Comparison of ENCODE assay signal across 9 mouse cellular contexts in genomic region chr4:139577006-139577405, GRCm38 (mm10). TPM values are rescaled to one million over a fixed set of nuclear protein-coding genes. Genes with fewer than 3 reads are reported as not detected.
DNase-seq lines count a peak whose midpoint lies in the region; ATAC-seq and TF ChIP-seq lines count a peak whose summit lies in the region.
"Had no signal": no experiment of that assay in that cellular context is flagged by ENCODE, and none has a peak within 500 bp of the region (broad histone marks: within the 10 kb centered on the region; RNA-seq: fewer than 3 reads in every experiment).

No protein-coding gene starts in this region.

- H3K4me2 ChIP-seq in kidney, embryonic 15.5 days, result peak overlapping the region; percentile 95
- peak overlapping the region; percentile 97 for H3K4me2 ChIP-seq in embryonic facial prominence, embryonic 12.5 days (replicated peaks)
- H3K4me2 ChIP-seq in hindbrain, postnatal 0 days (ENCODE audit: low read depth, low read length), result peak overlapping the region; percentile 75
- peak overlapping the region; percentile 91 for H3K4me2 ChIP-seq in midbrain, postnatal 0 days (ENCODE audit: low read depth, low read length, poor library complexity, severe bottlenecking)

- peak overlapping the region; percentile 29; the same call in 1 of the 2 replicates for H3K9ac ChIP-seq in kidney, embryonic 15.5 days
- peak overlapping the region; percentile 35; the same call in 1 of the 2 replicates for H3K9ac ChIP-seq in embryonic facial prominence, embryonic 12.5 days
- no peak overlapping the region for H3K9ac ChIP-seq in hindbrain, postnatal 0 days (replicated peaks; ENCODE audit: low read length)
- no peak overlapping the region for H3K9ac ChIP-seq in midbrain, postnatal 0 days (replicated peaks; ENCODE audit: low read length, poor library complexity, severe bottlenecking)

- no peaks in the 10 kb centered on the region for H3K9me3 ChIP-seq in kidney, embryonic 15.5 days (replicated peaks)
- no peaks in the 10 kb centered on the region for H3K9me3 ChIP-seq in embryonic facial prominence, embryonic 12.5 days
- H3K9me3 ChIP-seq in hindbrain, postnatal 0 days (ENCODE audit: low read length), result no peaks in the 10 kb centered on the region
- H3K9me3 ChIP-seq in midbrain, postnatal 0 days (ENCODE audit: low read length), result no peaks in the 10 kb centered on the region

- 66% methylated on average over 7 of the region's 7 CpGs for WGBS in kidney, embryonic 15.5 days
- WGBS in embryonic facial prominence, embryonic 12.5 days, result 84% methylated on average over 7 of the region's 7 CpGs
- WGBS in hindbrain, postnatal 0 days, result 85% methylated on average over 7 of the region's 7 CpGs
- 87% methylated on average over 7 of the region's 7 CpGs for WGBS in midbrain, postnatal 0 days

- peaks cover 10% of the 10 kb centered on the region; the same call in 1 of the 2 replicates for H3K27me3 ChIP-seq in kidney, embryonic 15.5 days
- H3K27me3 ChIP-seq in embryonic facial prominence, embryonic 12.5 days, result no peaks in the 10 kb centered on the region
- H3K27me3 ChIP-seq in hindbrain, postnatal 0 days (ENCODE audit: insufficient read depth, low read length), result no peaks in the 10 kb centered on the region
- no peaks in the 10 kb centered on the region for H3K27me3 ChIP-seq in midbrain, postnatal 0 days (ENCODE audit: insufficient read depth, low read length)

- no peak for ATAC-seq in kidney, embryonic 15.5 days (replicated peaks; ENCODE audit: low FRiP score)
- ATAC-seq in embryonic facial prominence, embryonic 12.5 days (ENCODE audit: insufficient number of reproducible peaks, insufficient read depth, low FRiP score, low TSS enrichment), result no peak
- no peak for ATAC-seq in hindbrain, postnatal 0 days
- no peak for ATAC-seq in midbrain, postnatal 0 days (ENCODE audit: low FRiP score)
- ATAC-seq in CD4-positive, CD25-positive, alpha-beta regulatory T cell, adult 4 months, result no peak

- no peak for DNase-seq in kidney, postnatal 25 days
- DNase-seq in hindbrain, postnatal 0 days (ENCODE audit: low spot score), result no peak
- no peak for DNase-seq in midbrain, postnatal 0 days (ENCODE audit: low spot score)
- DNase-seq in layer of hippocampus, adult 9-10 months (ENCODE audit: low spot score), result no peak
- DNase-seq in adrenal gland, postnatal 14 days, result no peak

- H3K4me3 ChIP-seq in kidney, embryonic 15.5 days (replicated peaks), result peak overlapping the region; percentile 67
- H3K4me3 ChIP-seq in embryonic facial prominence, embryonic 12.5 days, result no peak overlapping the region
- peak overlapping the region; percentile 90 for H3K4me3 ChIP-seq in hindbrain, postnatal 0 days (ENCODE audit: low read length)
- H3K4me3 ChIP-seq in midbrain, postnatal 0 days (ENCODE audit: low read depth, low read length), result peak overlapping the region; percentile 95
- H3K4me3 ChIP-seq: erythroblast, embryonic 14.5 days had no signal

- no peak for TF ChIP-seq CTCF in hindbrain, postnatal 0 days (IDR thresholded peaks at IDR 0.05; ENCODE audit: low read depth)
- TF ChIP-seq CTCF in midbrain, postnatal 0 days (IDR thresholded peaks at IDR 0.05), result no peak

- H3K4me1 ChIP-seq in kidney, embryonic 15.5 days, result peaks cover 74% of the 10 kb centered on the region
- H3K4me1 ChIP-seq in embryonic facial prominence, embryonic 12.5 days, result peaks cover 61% of the 10 kb centered on the region
- peaks cover 42% of the 10 kb centered on the region for H3K4me1 ChIP-seq in hindbrain, postnatal 0 days (ENCODE audit: insufficient read depth, low read length)
- peaks cover 41% of the 10 kb centered on the region for H3K4me1 ChIP-seq in midbrain, postnatal 0 days (ENCODE audit: insufficient read depth, low read length)

- no peak overlapping the region for H3K27ac ChIP-seq in kidney, embryonic 15.5 days
- H3K27ac ChIP-seq in embryonic facial prominence, embryonic 12.5 days, result no peak overlapping the region
- H3K27ac ChIP-seq in hindbrain, postnatal 0 days, result no peak overlapping the region
- no peak overlapping the region for H3K27ac ChIP-seq in midbrain, postnatal 0 days (ENCODE audit: low read depth, low read length)

- no peaks in the 10 kb centered on the region for H3K36me3 ChIP-seq in kidney, embryonic 15.5 days
- H3K36me3 ChIP-seq in embryonic facial prominence, embryonic 12.5 days, result no peaks in the 10 kb centered on the region
- no peaks in the 10 kb centered on the region for H3K36me3 ChIP-seq in hindbrain, postnatal 0 days (ENCODE audit: insufficient read depth, low read length)
- no peaks in the 10 kb centered on the region for H3K36me3 ChIP-seq in midbrain, postnatal 0 days (ENCODE audit: insufficient read depth, low read length)

RNA-seq across cellular contexts. Expression of gene Gm21969, which starts 26.0 kb away (rescaled TPM):
- not detected in 2 replicates for polyA plus RNA-seq in kidney, embryonic 15.5 days (2015; fragmentation: Nextera tagmentation; extraction: Ambion mirVana)
- not detected in 2 replicates for polyA plus RNA-seq in embryonic facial prominence, embryonic 12.5 days (2016; fragmentation: Nextera tagmentation; extraction: Ambion mirVana)
- total RNA-seq in hindbrain, postnatal 0 days (2014; rRNA removed), result not detected in 2 replicates
- polyA plus RNA-seq in hindbrain, postnatal 0 days (2015; fragmentation: Nextera tagmentation; extraction: Ambion mirVana), result not detected in 2 replicates
- not detected in 2 replicates for total RNA-seq in midbrain, postnatal 0 days (2014; rRNA removed)
- not detected in 2 replicates for polyA plus RNA-seq in midbrain, postnatal 0 days (2015; fragmentation: Nextera tagmentation; extraction: Ambion mirVana)
- not detected in 2 replicates for total RNA-seq in adrenal gland, postnatal 14 days (2021)
- polyA plus RNA-seq in CD4-positive, CD25-positive, alpha-beta regulatory T cell, adult 4 months (2017; shearing (Covaris generic)), result not detected

RNA-seq across cellular contexts. Expression of gene Aldh4a1, which starts 45.7 kb away (rescaled TPM):
- 80.5 and 85.0 TPM in 2 replicates for polyA plus RNA-seq in kidney, embryonic 15.5 days (2015; fragmentation: Nextera tagmentation; extraction: Ambion mirVana)
- polyA plus RNA-seq in embryonic facial prominence, embryonic 12.5 days (2016; fragmentation: Nextera tagmentation; extraction: Ambion mirVana), result 25.6 and 27.1 TPM in 2 replicates
- 30.0 and 43.3 TPM in 2 replicates for total RNA-seq in hindbrain, postnatal 0 days (2014; rRNA removed)
- 26.6 and 27.6 TPM in 2 replicates for polyA plus RNA-seq in hindbrain, postnatal 0 days (2015; fragmentation: Nextera tagmentation; extraction: Ambion mirVana)
- total RNA-seq in midbrain, postnatal 0 days (2014; rRNA removed), result 30.0 and 36.8 TPM in 2 replicates
- 25.2 and 28.1 TPM in 2 replicates for polyA plus RNA-seq in midbrain, postnatal 0 days (2015; fragmentation: Nextera tagmentation; extraction: Ambion mirVana)
- 54.4 and 97.6 TPM in 2 replicates for total RNA-seq in adrenal gland, postnatal 14 days (2021)
- polyA plus RNA-seq in CD4-positive, CD25-positive, alpha-beta regulatory T cell, adult 4 months (2017; shearing (Covaris generic)), result 10 to 100 TPM; 11.0 to 22.4 TPM

RNA-seq across cellular contexts. Expression of gene Iffo2, which starts 46.7 kb away (rescaled TPM):
- polyA plus RNA-seq in kidney, embryonic 15.5 days (2015; fragmentation: Nextera tagmentation; extraction: Ambion mirVana), result 4.3 and 4.8 TPM in 2 replicates
- polyA plus RNA-seq in embryonic facial prominence, embryonic 12.5 days (2016; fragmentation: Nextera tagmentation; extraction: Ambion mirVana), result 6.1 and 6.4 TPM in 2 replicates
- total RNA-seq in hindbrain, postnatal 0 days (2014; rRNA removed), result 14.4 and 14.5 TPM in 2 replicates
- polyA plus RNA-seq in hindbrain, postnatal 0 days (2015; fragmentation: Nextera tagmentation; extraction: Ambion mirVana), result 5.9 and 6.8 TPM in 2 replicates
- total RNA-seq in midbrain, postnatal 0 days (2014; rRNA removed), result 14.8 and 18.1 TPM in 2 replicates
- 4.3 and 5.8 TPM in 2 replicates for polyA plus RNA-seq in midbrain, postnatal 0 days (2015; fragmentation: Nextera tagmentation; extraction: Ambion mirVana)
- 14.8 and 15.5 TPM in 2 replicates for total RNA-seq in adrenal gland, postnatal 14 days (2021)
- polyA plus RNA-seq in CD4-positive, CD25-positive, alpha-beta regulatory T cell, adult 4 months (2017; shearing (Covaris generic)), result 1 to 10 TPM; 3.0 to 3.8 TPM
- polyA plus RNA-seq: erythroblast, embryonic 14.5 days had no signal

Comparison
In these comparisons a context has a peak if more than half of its experiments do, and no peak if none do; other contexts are left out.
1. H3K9ac ChIP-seq: peak in kidney, embryonic 15.5 days (single experiment) and embryonic facial prominence, embryonic 12.5 days (single experiment); none in hindbrain, postnatal 0 days (single experiment) and midbrain, postnatal 0 days (single experiment).
2. Peak in every context shown above with its lines, with median percentiles within 50 percentile points of each other: H3K4me2 ChIP-seq.